Mouse (Mus musculus) bone marrow macrophage, adult 2 months (primary cell): ENCODE results near the gene Gm17268.

ENCODE experiments used
- CTCF ChIP-seq: IDR thresholded peaks from 2 replicates; pipeline ENCODE4 v1.5.1; 2012; ENCODE audit warnings: low read depth, mild to moderate bottlenecking, low read length, moderate library complexity
- POLR2A ChIP-seq: IDR thresholded peaks from 2 replicates; pipeline ENCODE4 v1.6.1; 2012; ENCODE audit warnings: mild to moderate bottlenecking, low read depth, low read length, borderline replicate concordance

- TF ChIP-seq CTCF (no peak), POLR2A (no peak)
These were observed 34.6 kb upstream of the Gm17268 start for GRCm38 (mm10) chr11:82072984-82073383.
